Mouse (Mus musculus) stomach, postnatal 0 days (tissue): ENCODE data around the gene Trappc6a. TPM values are rescaled to one million over a fixed set of nuclear protein-coding genes. Genes with fewer than 3 reads are reported as not detected.

Experiments
- ATAC-seq: fragments of 200-750 bp; cut with Nextera tagmentation; 2 replicates; pipeline ENCODE4 v1.8.0; 2017; ENCODE audit not compliant: low FRiP score, low TSS enrichment
- DNase-seq: peaks from one replicate; pipeline ENCODE4 v3.0.0-alpha.2; 2016; ENCODE audit warnings: low spot score
- H3K27ac ChIP-seq: fragments of 300-500 bp; sonication (generic); replicated peaks from 2 replicates; pipeline ENCODE4 v1.5.1; 2014; ENCODE audit warnings: mild to moderate bottlenecking, control low read depth
- H3K27me3 ChIP-seq: fragments of 300-500 bp; sonication (generic); 2 replicates; pipeline ENCODE4 v1.6.1; 2014; ENCODE audit warnings: low read length; ENCODE audit not compliant: control insufficient read depth, insufficient read depth
- H3K36me3 ChIP-seq: fragments of 300-500 bp; sonication (generic); 2 replicates; pipeline ENCODE4 v1.6.1; 2014; ENCODE audit warnings: low read length, mixed read lengths; ENCODE audit not compliant: control insufficient read depth, insufficient read depth
- H3K4me1 ChIP-seq: fragments of 300-500 bp; sonication (generic); replicated peaks from 2 replicates; pipeline ENCODE4 v1.6.1; 2014; ENCODE audit warnings: antibody characterized with exemption; ENCODE audit not compliant: control insufficient read depth, insufficient read depth
- H3K4me2 ChIP-seq: fragments of 300-500 bp; sonication (generic); replicated peaks from 2 replicates; pipeline ENCODE4 v1.6.1; 2014; ENCODE audit warnings: low read depth, mild to moderate bottlenecking, control low read depth, moderate library complexity
- H3K4me3 ChIP-seq: fragments of 300-500 bp; sonication (generic); 2 replicates; pipeline ENCODE4 v1.5.1; 2014; ENCODE audit warnings: low read depth, low read length, control low read depth
- H3K9ac ChIP-seq: fragments of 300-500 bp; sonication (generic); 2 replicates; pipeline ENCODE4 v1.6.1; 2014; ENCODE audit warnings: mild to moderate bottlenecking, low read length, control low read depth, mixed read lengths
- H3K9me3 ChIP-seq: fragments of 300-500 bp; sonication (generic); 2 replicates; pipeline ENCODE4 v1.6.1; 2016; ENCODE audit warnings: low read length; ENCODE audit not compliant: control insufficient read depth
- CTCF ChIP-seq: IDR thresholded peaks from 2 replicates; pipeline ENCODE4 v1.5.1; 2016; ENCODE audit warnings: antibody characterized with exemption, low read depth, mild to moderate bottlenecking, moderate library complexity
- EP300 ChIP-seq: optimal IDR thresholded peaks from 2 replicates; pipeline ENCODE3; 2016; ENCODE audit warnings: antibody characterized with exemption
- WGBS: fragments of 180-500 bp; shearing (Covaris S2); extraction: QIAGEN DNeasy Blood & Tissue Kit; methylation state at CpG from one replicate; pipeline ENCODE4 v1.1.7; 2014; 5-methylcytosine and 5-hydroxymethylcytosine counted together
- polyA plus RNA-seq: library from polyadenylated mRNA; unstranded; fragments of >200 nt; fragmentation: Nextera tagmentation; extraction: Ambion mirVana; gene quantifications from 2 replicates; pipeline ENCODE4 v1.2.1, GENCODE M21; 2015

Gene Trappc6a
- polyA plus RNA-seq, 1 experiment from 2014 or later = 113 TPM

- no peak overlapping the region for H3K9ac ChIP-seq
- DNase-seq (no peak), ATAC-seq (no peak)
- H3K4me1 ChIP-seq = peaks cover 13% of the 10 kb centered on the region
- no peaks in the 10 kb centered on the region for H3K9me3 ChIP-seq
- H3K4me2 ChIP-seq = no peak overlapping the region
- H3K27ac ChIP-seq = no peak overlapping the region; the same call in 1 of the 2 replicates
- H3K27me3 ChIP-seq = no peaks in the 10 kb centered on the region
- 89% methylated on average over 2 of the region's 2 CpGs for WGBS
- peaks cover 6% of the 10 kb centered on the region; the same call in 1 of the 2 replicates for H3K36me3 ChIP-seq
- no peak overlapping the region for H3K4me3 ChIP-seq
- TF ChIP-seq CTCF (no peak), EP300 (no peak)
These were observed 48.9 kb downstream of the Trappc6a start for GRCm38 (mm10) chr7:19557086-19557485.

- Histone ChIP-seq H3K27me3 (no peaks in the 10 kb centered on the region), H3K9me3 (no peaks in the 10 kb centered on the region), H3K4me2 (peak overlapping the region; percentile 20), H3K9ac (no peak overlapping the region), H3K4me3 (no peak overlapping the region), H3K36me3 (peaks cover 3% of the 10 kb centered on the region; the same call in 1 of the 2 replicates), H3K4me1 (peaks cover 15% of the 10 kb centered on the region), H3K27ac (peak overlapping the region; percentile 36; the same call in 1 of the 2 replicates)
- TF ChIP-seq CTCF = no peak
- TF ChIP-seq EP300 = no peak
- ATAC-seq = peak; percentile 27; the same call in 1 of the 2 replicates
- 81% methylated on average over 6 of the region's 6 CpGs for WGBS
- no peak for DNase-seq
These were observed 50.0 kb downstream of the Trappc6a start for GRCm38 (mm10) chr7:19557982-19558900.

- TF ChIP-seq EP300 (no peak), CTCF (peak; percentile 66)
- Histone ChIP-seq H3K27ac (no peak overlapping the region), H3K9me3 (no peaks in the 10 kb centered on the region), H3K9ac (no peak overlapping the region), H3K4me1 (peaks cover 15% of the 10 kb centered on the region), H3K27me3 (no peaks in the 10 kb centered on the region), H3K4me3 (no peak overlapping the region), H3K36me3 (no peaks in the 10 kb centered on the region), H3K4me2 (peak overlapping the region; percentile 20)
- no peak for ATAC-seq
- WGBS = 39% methylated on average over 2 of the region's 2 CpGs
- no peak for DNase-seq
These were observed 50.8 kb downstream of the Trappc6a start for GRCm38 (mm10) chr7:19558965-19559364.

GRCm38 (mm10) chr7:19560491-19561260 is 52.5 kb downstream of the Trappc6a start:
- 11% methylated on average over 11 of the region's 11 CpGs for WGBS
- peak overlapping the region; percentile 95 for H3K27ac ChIP-seq
- DNase-seq (peak; percentile 65), ATAC-seq (no peak)
- no peaks in the 10 kb centered on the region for H3K27me3 ChIP-seq
- peaks cover 15% of the 10 kb centered on the region for H3K4me1 ChIP-seq
- peak overlapping the region; percentile 95 for H3K9ac ChIP-seq
- H3K9me3 ChIP-seq = no peaks in the 10 kb centered on the region
- peak overlapping the region; percentile 94 for H3K4me2 ChIP-seq
- TF ChIP-seq EP300 (no peak), CTCF (no peak)
- peaks cover 8% of the 10 kb centered on the region for H3K36me3 ChIP-seq
- peak overlapping the region; percentile 92 for H3K4me3 ChIP-seq

DNA sequence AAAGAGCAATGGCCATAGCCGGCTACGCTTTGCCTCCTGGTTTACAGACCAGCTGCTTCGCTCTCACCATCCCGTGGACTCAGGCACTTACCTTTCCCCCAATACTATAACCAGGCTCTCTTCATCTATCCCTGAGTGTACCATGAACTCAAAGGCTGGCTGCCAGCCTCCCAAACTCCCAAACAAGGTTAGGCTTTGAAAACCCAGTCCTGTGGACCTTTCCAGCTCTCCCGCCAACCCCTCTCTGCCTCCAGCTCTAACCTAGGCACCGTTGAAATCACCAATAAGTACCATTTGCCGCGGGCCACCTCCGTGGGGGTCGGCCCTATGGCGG is 53.2 kb downstream of the Trappc6a start:
- peaks cover 15% of the 10 kb centered on the region for H3K4me1 ChIP-seq
- no peak for TF ChIP-seq CTCF
- peak overlapping the region; percentile 95 for H3K27ac ChIP-seq
- WGBS = 0% methylated on average over 11 of the region's 11 CpGs
- ATAC-seq = no peak
- no peaks in the 10 kb centered on the region for H3K9me3 ChIP-seq
- peak overlapping the region; percentile 94 for H3K4me2 ChIP-seq
- H3K9ac ChIP-seq = peak overlapping the region; percentile 95
- no peak for DNase-seq
- peaks cover 8% of the 10 kb centered on the region for H3K36me3 ChIP-seq
- no peaks in the 10 kb centered on the region for H3K27me3 ChIP-seq
- H3K4me3 ChIP-seq = peak overlapping the region; percentile 92
